Mouse (Mus musculus): ENCODE results near the gene Ddr2. TPM values are rescaled to one million over a fixed set of nuclear protein-coding genes. Genes with fewer than 3 reads are reported as not detected.
"Not testable (repeated sequence)": the region's sequence is repeated elsewhere in the genome, so short reads cannot be mapped to it uniquely, and the experiment has no call there.

Ddr2 gene
- polyA plus RNA-seq, 1 experiment from 2014 or later = 12.0 TPM

GRCm38 (mm10) chr1:170034961-170035360 is 75.6 kb downstream of the Ddr2 start:
- Histone ChIP-seq H3K27ac (no peak overlapping the region), H3K4me1 (replicated peaks) (no peaks in the 10 kb centered on the region), H3K27me3 (no peaks in the 10 kb centered on the region), H3K9me3 (replicated peaks) (no peaks in the 10 kb centered on the region), H3K4me3 (no peak overlapping the region), H3K4me2 (no peak overlapping the region), H3K9ac (no peak overlapping the region), H3K36me3 (no peaks in the 10 kb centered on the region)
- WGBS = 88% methylated on average over 4 of the region's 4 CpGs
- ATAC-seq (replicated peaks; ENCODE audit: insufficient number of reproducible peaks, insufficient read depth, low FRiP score, low read depth) = no peak

- no peak for ATAC-seq (replicated peaks; ENCODE audit: insufficient number of reproducible peaks, insufficient read depth, low FRiP score, low read depth)
- no peaks in the 10 kb centered on the region for H3K36me3 ChIP-seq
- H3K9ac ChIP-seq = no peak overlapping the region
- H3K27me3 ChIP-seq = no peaks in the 10 kb centered on the region
- H3K9me3 ChIP-seq (replicated peaks) = no peaks in the 10 kb centered on the region
- 79% methylated on average over 3 of the region's 3 CpGs for WGBS
- H3K4me3 ChIP-seq = no peak overlapping the region
- no peak overlapping the region for H3K27ac ChIP-seq
- no peak overlapping the region for H3K4me2 ChIP-seq
- H3K4me1 ChIP-seq (replicated peaks) = no peaks in the 10 kb centered on the region
Measured at GRCm38 (mm10) chr1:170031656-170032055, 78.9 kb downstream of the Ddr2 start.

GRCm38 (mm10) chr1:170014784-170015183 is 95.8 kb downstream of the Ddr2 start:
- Histone ChIP-seq H3K27me3 (no peaks in the 10 kb centered on the region), H3K36me3 (no peaks in the 10 kb centered on the region; the same call in 1 of the 2 replicates), H3K4me3 (no peak overlapping the region), H3K4me1 (replicated peaks) (no peaks in the 10 kb centered on the region), H3K9ac (no peak overlapping the region), H3K4me2 (no peak overlapping the region), H3K9me3 (replicated peaks) (peaks cover 22% of the 10 kb centered on the region), H3K27ac (no peak overlapping the region)
- 82% methylated on average over 3 of the region's 3 CpGs for WGBS
- no peak for ATAC-seq (replicated peaks; ENCODE audit: insufficient number of reproducible peaks, insufficient read depth, low FRiP score, low read depth)

- Histone ChIP-seq H3K4me1 (replicated peaks) (peaks cover 8% of the 10 kb centered on the region), H3K4me2 (no peak overlapping the region), H3K9ac (no peak overlapping the region), H3K27me3 (no peaks in the 10 kb centered on the region), H3K9me3 (replicated peaks) (peaks cover 4% of the 10 kb centered on the region; the same call in 1 of the 2 replicates), H3K36me3 (no peaks in the 10 kb centered on the region), H3K4me3 (no peak overlapping the region), H3K27ac (peak overlapping the region; percentile 42)
- WGBS = 75% methylated on average over 15 of the region's 15 CpGs
- ATAC-seq (replicated peaks; ENCODE audit: insufficient number of reproducible peaks, insufficient read depth, low FRiP score, low read depth) = peak; percentile 47; the same call in 1 of the 2 replicates
Measured at GRCm38 (mm10) chr1:170010716-170011505, 99.7 kb downstream of the Ddr2 start.

- no peak for ATAC-seq (replicated peaks; ENCODE audit: insufficient number of reproducible peaks, insufficient read depth, low FRiP score, low read depth)
Measured at GRCm38 (mm10) chr1:170009296-170009695, 101.3 kb downstream of the Ddr2 start.

GRCm38 (mm10) chr1:170008432-170009220 is 101.9 kb downstream of the Ddr2 start:
- ATAC-seq (replicated peaks; ENCODE audit: insufficient number of reproducible peaks, insufficient read depth, low FRiP score, low read depth) = no peak
- H3K9me3 ChIP-seq (replicated peaks) = no peaks in the 10 kb centered on the region
- H3K4me1 ChIP-seq (replicated peaks) = peaks cover 8% of the 10 kb centered on the region
- no peaks in the 10 kb centered on the region for H3K27me3 ChIP-seq
- H3K4me2 ChIP-seq = no peak overlapping the region
- H3K9ac ChIP-seq = no peak overlapping the region
- WGBS = 61% methylated on average over 13 of the region's 13 CpGs
- no peak overlapping the region for H3K27ac ChIP-seq
- H3K4me3 ChIP-seq = no peak overlapping the region
- no peaks in the 10 kb centered on the region for H3K36me3 ChIP-seq

More at GRCm38 (mm10) chr1:170009296-170009695, 101.3 kb downstream of the Ddr2 start:
- Histone ChIP-seq H3K27me3 (no peaks in the 10 kb centered on the region), H3K4me3 (no peak overlapping the region), H3K36me3 (no peaks in the 10 kb centered on the region), H3K9ac (no peak overlapping the region), H3K27ac (no peak overlapping the region), H3K4me1 (replicated peaks) (peaks cover 8% of the 10 kb centered on the region), H3K4me2 (no peak overlapping the region), H3K9me3 (replicated peaks) (no peaks in the 10 kb centered on the region)
- WGBS = 75% methylated on average over 1 of the region's 1 CpGs

GRCm38 (mm10) chr1:170006516-170006915 is 104.0 kb downstream of the Ddr2 start:
- 0 out of 2 replicates have a peak, but pooled peaks have one; percentile 47 for ATAC-seq (replicated peaks; ENCODE audit: insufficient number of reproducible peaks, insufficient read depth, low FRiP score, low read depth)
- Histone ChIP-seq H3K4me3 (no peak overlapping the region), H3K4me1 (replicated peaks) (peaks cover 8% of the 10 kb centered on the region), H3K9ac (no peak overlapping the region), H3K36me3 (no peaks in the 10 kb centered on the region), H3K27ac (peak overlapping the region; percentile 41), H3K27me3 (no peaks in the 10 kb centered on the region), H3K4me2 (peak overlapping the region; percentile 31), H3K9me3 (replicated peaks) (no peaks in the 10 kb centered on the region)
- WGBS = 23% methylated on average over 5 of the region's 5 CpGs

- no peak overlapping the region for H3K4me2 ChIP-seq
- ATAC-seq (replicated peaks; ENCODE audit: insufficient number of reproducible peaks, insufficient read depth, low FRiP score, low read depth) = no peak
- no peak overlapping the region for H3K4me3 ChIP-seq
- H3K9me3 ChIP-seq (replicated peaks) = no peaks in the 10 kb centered on the region
- WGBS = 89% methylated on average over 3 of the region's 3 CpGs
- H3K36me3 ChIP-seq = no peaks in the 10 kb centered on the region
- peaks cover 8% of the 10 kb centered on the region for H3K4me1 ChIP-seq (replicated peaks)
- no peaks in the 10 kb centered on the region for H3K27me3 ChIP-seq
- H3K27ac ChIP-seq = no peak overlapping the region
- H3K9ac ChIP-seq = no peak overlapping the region
Measured at GRCm38 (mm10) chr1:170005297-170005696, 105.3 kb downstream of the Ddr2 start.

GRCm38 (mm10) chr1:169993901-169994300 is 116.7 kb downstream of the Ddr2 start:
- not testable (repeated sequence) for ATAC-seq (replicated peaks; ENCODE audit: insufficient number of reproducible peaks, insufficient read depth, low FRiP score, low read depth); H3K27me3 ChIP-seq; H3K4me3 ChIP-seq; H3K4me1 ChIP-seq (replicated peaks); H3K4me2 ChIP-seq; H3K36me3 ChIP-seq; H3K9ac ChIP-seq; H3K27ac ChIP-seq; H3K9me3 ChIP-seq (replicated peaks)
- WGBS = 86% methylated on average over 6 of the region's 6 CpGs

GRCm38 (mm10) chr1:169986166-169986565 is 124.4 kb downstream of the Ddr2 start:
- H3K27ac ChIP-seq = no peak overlapping the region
- no peaks in the 10 kb centered on the region for H3K36me3 ChIP-seq
- WGBS = 50% methylated on average over 1 of the region's 1 CpGs
- no peaks in the 10 kb centered on the region for H3K4me1 ChIP-seq (replicated peaks)
- H3K9ac ChIP-seq = no peak overlapping the region
- no peak overlapping the region for H3K4me2 ChIP-seq
- no peaks in the 10 kb centered on the region for H3K27me3 ChIP-seq
- no peak overlapping the region for H3K4me3 ChIP-seq
- H3K9me3 ChIP-seq (replicated peaks) = no peaks in the 10 kb centered on the region
- ATAC-seq (replicated peaks; ENCODE audit: insufficient number of reproducible peaks, insufficient read depth, low FRiP score, low read depth) = no peak

GRCm38 (mm10) chr1:169977621-169978020 is 132.9 kb downstream of the Ddr2 start:
- no peaks in the 10 kb centered on the region for H3K9me3 ChIP-seq (replicated peaks)
- H3K4me2 ChIP-seq = no peak overlapping the region
- H3K27ac ChIP-seq = no peak overlapping the region
- 71% methylated on average over 4 of the region's 4 CpGs for WGBS
- no peak overlapping the region for H3K4me3 ChIP-seq
- H3K36me3 ChIP-seq = no peaks in the 10 kb centered on the region
- no peaks in the 10 kb centered on the region for H3K27me3 ChIP-seq
- H3K9ac ChIP-seq = no peak overlapping the region
- ATAC-seq (replicated peaks; ENCODE audit: insufficient number of reproducible peaks, insufficient read depth, low FRiP score, low read depth) = no peak
- H3K4me1 ChIP-seq (replicated peaks) = 0 out of 2 replicates have a peak, but pooled peaks cover under 1% of the 10 kb centered on the region

Data from heart, embryonic 15.5 days (tissue).